Mouse (Mus musculus) MEL (cell line): ENCODE measurements around the gene Rnase9. TPM values are rescaled to one million over a fixed set of nuclear protein-coding genes. Genes with fewer than 3 reads are reported as not detected.
"Not testable (repeated sequence)": the region's sequence is repeated elsewhere in the genome, so short reads cannot be mapped to it uniquely, and the experiment has no call there.

Source experiments
- DNase-seq: peaks from one replicate; pipeline ENCODE4 v3.0.0; 2011; ENCODE audit warnings: low read depth, low spot score
- H3K27ac ChIP-seq: 2 replicates; pipeline ENCODE4 v1.5.1; 2012; ENCODE audit warnings: low read depth, mild to moderate bottlenecking, control low read depth, low read length, moderate library complexity; ENCODE audit not compliant: control insufficient read depth
- H3K27me3 ChIP-seq, 2 experiments: fragments of 150-350 bp in 1 of 2; sonication (generic) in 1 of 2; 2 replicates each; pipeline ENCODE4 v1.6.1; 2012; ENCODE audit warnings: low read length in 2 of 2, mild to moderate bottlenecking in 2 of 2, improper control_type of control experiment in 1 of 2, moderate library complexity in 1 of 2; ENCODE audit not compliant: insufficient read depth in 2 of 2, control insufficient read depth in 1 of 2
- H3K36me3 ChIP-seq, 2 experiments: 2 replicates each; pipeline ENCODE4 v1.6.1; 2012 to 2014; ENCODE audit warnings: low read length in 2 of 2, improper control_type of control experiment in 1 of 2, inconsistent platforms in 1 of 2, mild to moderate bottlenecking in 1 of 2; ENCODE audit not compliant: insufficient read depth in 2 of 2, control insufficient read depth in 1 of 2
- H3K4me1 ChIP-seq, 2 experiments: fragments of 150-350 bp in 1 of 2; sonication (generic) in 1 of 2; 2 replicates each; pipeline ENCODE4 v1.6.1; 2012; ENCODE audit warnings: low read length in 2 of 2, improper control_type of control experiment in 1 of 2, mild to moderate bottlenecking in 1 of 2; ENCODE audit not compliant: insufficient read depth in 2 of 2, control insufficient read depth in 1 of 2
- H3K4me3 ChIP-seq, 2 experiments: fragments of 150-350 bp in 1 of 2; sonication (generic) in 1 of 2; 2 replicates each; pipeline ENCODE4 v1.5.1; 2012; ENCODE audit warnings: low read depth in 2 of 2, low read length in 2 of 2, mild to moderate bottlenecking in 2 of 2, moderate library complexity in 2 of 2, control low read depth in 1 of 2, improper control_type of control experiment in 1 of 2; ENCODE audit not compliant: control insufficient read depth in 1 of 2, insufficient read depth in 1 of 2
- H3K79me2 ChIP-seq: 2 replicates; pipeline ENCODE4 v1.6.1; 2012; ENCODE audit warnings: mild to moderate bottlenecking, low read length, moderate library complexity; ENCODE audit not compliant: control insufficient read depth, poor library complexity, insufficient read depth
- H3K9ac ChIP-seq: 2 replicates; pipeline ENCODE4 v1.6.1; 2012; ENCODE audit warnings: low read depth, mild to moderate bottlenecking, control low read depth, low read length, moderate library complexity; ENCODE audit not compliant: control insufficient read depth, poor library complexity, severe bottlenecking
- H3K9me3 ChIP-seq: fragments of 150-350 bp; sonication (generic); replicated peaks from 2 replicates; pipeline ENCODE4 v1.6.1; 2012; ENCODE audit warnings: mild to moderate bottlenecking, low read length, improper control_type of control experiment, moderate library complexity; ENCODE audit not compliant: insufficient read depth
- BHLHE40 ChIP-seq: IDR thresholded peaks from 2 replicates; pipeline ENCODE4 v1.6.1; 2012; ENCODE audit warnings: low read depth, mild to moderate bottlenecking, inconsistent platforms, low read length, improper control_type of control experiment, borderline replicate concordance
- CTCF ChIP-seq, 3 experiments: IDR thresholded peaks in 2 of 3; conservative IDR thresholded peaks in 1 of 3; 2 replicates each; pipeline ENCODE4 v1.5.1; 2011 to 2012; ENCODE audit warnings: low read length in 3 of 3, low read depth in 2 of 3, mild to moderate bottlenecking in 2 of 3, improper control_type of control experiment in 1 of 3, inconsistent platforms in 1 of 3, mixed read lengths in 1 of 3, moderate library complexity in 1 of 3; ENCODE audit not compliant: control insufficient read depth in 1 of 3, insufficient read depth in 1 of 3, poor library complexity in 1 of 3, severe bottlenecking in 1 of 3
- E2F4 ChIP-seq: IDR thresholded peaks from 2 replicates; pipeline ENCODE4 v1.6.1; 2011; ENCODE audit warnings: low read depth, low read length, improper control_type of control experiment, borderline replicate concordance
- ELF1 ChIP-seq: IDR thresholded peaks from 2 replicates; pipeline ENCODE4 v1.6.1; 2014; ENCODE audit warnings: low read depth, mild to moderate bottlenecking, inconsistent platforms, low read length, improper control_type of control experiment, moderate library complexity
- GATA1 ChIP-seq: IDR thresholded peaks from 2 replicates; pipeline ENCODE4 v1.6.1; 2011; ENCODE audit warnings: low read depth, low read length, improper control_type of control experiment
- MAFK ChIP-seq: IDR thresholded peaks from 2 replicates; pipeline ENCODE4 v1.6.1; 2011; ENCODE audit warnings: low read depth, mild to moderate bottlenecking, low read length, improper control_type of control experiment, borderline replicate concordance
- MAZ ChIP-seq: IDR thresholded peaks from 2 replicates; pipeline ENCODE4 v1.6.1; 2012; ENCODE audit warnings: low read depth, mild to moderate bottlenecking, inconsistent platforms, low read length, improper control_type of control experiment
- MXI1 ChIP-seq: IDR thresholded peaks from 2 replicates; pipeline ENCODE4 v1.6.1; 2011; ENCODE audit warnings: mild to moderate bottlenecking, low read depth, low read length, improper control_type of control experiment
- MYB ChIP-seq: IDR thresholded peaks from 2 replicates; pipeline ENCODE4 v1.6.1; 2011; ENCODE audit warnings: mild to moderate bottlenecking, low read depth, low read length, improper control_type of control experiment
- MYC ChIP-seq: IDR thresholded peaks from 2 replicates; pipeline ENCODE4 v1.6.1; 2011; ENCODE audit warnings: low read depth, mild to moderate bottlenecking, low read length, improper control_type of control experiment, moderate library complexity
- POLR2AphosphoS2 ChIP-seq: IDR thresholded peaks from 2 replicates; pipeline ENCODE4 v1.6.1; 2011; ENCODE audit warnings: low read length, improper control_type of control experiment
- RAD21 ChIP-seq: IDR thresholded peaks from 2 replicates; pipeline ENCODE4 v1.6.1; 2011; ENCODE audit warnings: mild to moderate bottlenecking, low read depth, low read length, improper control_type of control experiment
- RCOR1 ChIP-seq: IDR thresholded peaks from 2 replicates; pipeline ENCODE4 v1.6.1; 2012; ENCODE audit warnings: low read depth, mild to moderate bottlenecking, inconsistent platforms, low read length, improper control_type of control experiment
- SMC3 ChIP-seq: IDR thresholded peaks from 2 replicates; pipeline ENCODE4 v1.6.1; 2011; ENCODE audit warnings: low read depth, low read length, improper control_type of control experiment
- TCF12 ChIP-seq: IDR thresholded peaks from 2 replicates; pipeline ENCODE4 v1.6.1; 2014; ENCODE audit warnings: low read depth, mild to moderate bottlenecking, inconsistent platforms, low read length, improper control_type of control experiment, moderate library complexity
- UBTF ChIP-seq: IDR thresholded peaks from 2 replicates; pipeline ENCODE4 v1.6.1; 2012; ENCODE audit warnings: low read depth, mild to moderate bottlenecking, inconsistent platforms, low read length, improper control_type of control experiment, moderate library complexity, borderline replicate concordance; ENCODE audit not compliant: insufficient read depth
- USF1 ChIP-seq: IDR thresholded peaks from 2 replicates; pipeline ENCODE4 v1.6.1; 2014; ENCODE audit warnings: low read depth, mild to moderate bottlenecking, inconsistent platforms, low read length, improper control_type of control experiment, moderate library complexity
- ZC3H11A ChIP-seq: IDR thresholded peaks from 2 replicates; pipeline ENCODE4 v1.6.1; 2012; ENCODE audit warnings: low read depth, mild to moderate bottlenecking, inconsistent platforms, low read length, improper control_type of control experiment
- ZMIZ1 ChIP-seq: IDR thresholded peaks from 2 replicates; pipeline ENCODE4 v1.6.1; 2012; ENCODE audit warnings: low read depth, mild to moderate bottlenecking, inconsistent platforms, low read length, improper control_type of control experiment, moderate library complexity
- polyA plus RNA-seq, 2 experiments: library from polyadenylated mRNA; stranded (reverse) in 1 of 2; unstranded in 1 of 2; fragments of >175 nt in 1 of 2; fragments of >200 nt in 1 of 2; gene quantifications; 2 replicates each; pipeline versions ENCODE4 v1.2.1 to v1.2.4; 2012; ENCODE audit warnings: low replicate concordance in 2 of 2, low read depth in 1 of 2; ENCODE audit not compliant: insufficient read length in 2 of 2, insufficient read depth in 1 of 2, missing spikeins in 1 of 2
- total RNA-seq: library from RNA; depleted of rRNA; stranded (reverse); fragments of 300-350 nt; gene quantifications from 2 replicates; pipeline ENCODE4 v1.2.3, GENCODE M21; 2012

The Rnase9 gene
- total and polyA plus RNA-seq, 3 experiments: not detected

DNA sequence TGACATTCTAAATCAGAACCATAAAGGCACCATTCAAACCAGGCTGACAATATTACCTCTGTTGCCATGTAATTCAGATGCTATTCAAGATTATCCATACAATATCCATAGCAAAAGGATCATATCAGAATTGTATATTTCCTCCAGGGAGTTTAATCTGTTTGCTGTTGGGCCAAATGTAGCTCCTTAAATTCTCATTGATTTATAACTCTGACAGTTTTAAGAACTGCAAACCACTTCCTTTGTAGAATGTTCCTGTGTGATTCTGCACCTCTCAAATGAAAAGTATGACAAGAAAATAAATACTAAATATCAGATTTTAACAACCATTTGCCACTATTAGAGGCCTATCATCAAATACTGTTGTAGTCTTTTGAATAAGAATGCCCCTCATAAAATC, 25.9 kb downstream of the Rnase9 start:
- H3K36me3 ChIP-seq: no peaks in the 10 kb centered on the region
- no peaks in the 10 kb centered on the region for H3K79me2 ChIP-seq
- TF ChIP-seq CTCF (IDR thresholded peaks at IDR 0.05 in 2 of 3, conservative IDR thresholded peaks at IDR 0.05 in 1 of 3; ENCODE audit: control insufficient read depth in 1 of 3, insufficient read depth in 1 of 3, low read depth in 2 of 3, low read length in 3 of 3, poor library complexity in 1 of 3, severe bottlenecking in 1 of 3): no peak
- TF ChIP-seq GATA1: no peak
- no peak for TF ChIP-seq MAFK
- no peak for TF ChIP-seq MYC
- TF ChIP-seq POLR2AphosphoS2: no peak
- TF ChIP-seq ZMIZ1: no peak
- TF ChIP-seq MXI1: no peak
- TF ChIP-seq MAZ: no peak
- TF ChIP-seq SMC3: no peak
- no peak for TF ChIP-seq ZC3H11A
- no peak for TF ChIP-seq RAD21
- TF ChIP-seq UBTF: no peak
- TF ChIP-seq USF1: no peak
- TF ChIP-seq TCF12: no peak
- no peak for TF ChIP-seq ELF1
- TF ChIP-seq E2F4: no peak
- TF ChIP-seq MYB: no peak
- TF ChIP-seq RCOR1: no peak
- no peak for TF ChIP-seq BHLHE40
- H3K9ac ChIP-seq: no peak overlapping the region
- H3K27ac ChIP-seq: no peak overlapping the region
- H3K4me3 ChIP-seq: no peak overlapping the region
- no peak for DNase-seq
- no peaks in the 10 kb centered on the region for H3K9me3 ChIP-seq
- H3K27me3 ChIP-seq: no peaks in the 10 kb centered on the region
- no peaks in the 10 kb centered on the region for H3K4me1 ChIP-seq

DNA sequence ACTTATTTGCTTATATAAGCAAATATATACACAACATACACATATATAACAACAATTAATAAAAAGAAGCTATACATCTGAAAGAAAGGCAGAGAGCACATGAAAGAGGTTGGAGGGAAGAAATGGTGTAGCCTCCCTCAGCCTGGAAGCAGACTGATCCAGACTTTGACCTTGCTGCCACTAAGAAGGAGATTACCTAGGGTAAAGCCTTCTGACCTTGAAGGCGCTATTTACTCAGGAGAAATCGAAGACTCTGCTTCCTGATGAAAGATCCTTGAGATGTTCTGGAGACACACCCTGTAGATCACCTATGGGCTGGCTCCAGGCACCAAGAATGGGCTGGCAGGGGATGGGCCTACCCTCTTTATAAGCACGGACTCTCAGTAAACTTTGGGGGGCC, 26.9 kb downstream of the Rnase9 start:
- H3K4me1 ChIP-seq: not testable (repeated sequence)

More for the DNA sequence above, 26.9 kb downstream of the Rnase9 start:
- H3K4me3 ChIP-seq, H3K27me3 ChIP-seq, DNase-seq, H3K79me2 ChIP-seq, H3K36me3 ChIP-seq, H3K9ac ChIP-seq, H3K27ac ChIP-seq, H3K9me3 ChIP-seq: not testable (repeated sequence)
